Mouse (Mus musculus): ENCODE measurements around the gene Ccdc162.

Gene Ccdc162

GRCm38 (mm10) chr10:41716029-41716897 is at the start of gene Ccdc162:
Gene Ccdc162, minus strand, starts transcription at chr10:41716634.
- DNase-seq (ENCODE audit: low spot score) = no peak

GRCm38 (mm10) chr10:41765586-41765985 is 49.2 kb upstream of the Ccdc162 start:
- no peak for DNase-seq (ENCODE audit: low spot score)

- no peak for DNase-seq (ENCODE audit: low spot score)
Observed at GRCm38 (mm10) chr10:41763741-41764385, 47.4 kb upstream of the Ccdc162 start.

- no peak for DNase-seq (ENCODE audit: low spot score)
Observed at GRCm38 (mm10) chr10:41760866-41761265, 44.4 kb upstream of the Ccdc162 start.

GRCm38 (mm10) chr10:41758041-41758440 is 41.6 kb upstream of the Ccdc162 start:
- DNase-seq (ENCODE audit: low spot score) = no peak

GRCm38 (mm10) chr10:41757226-41757625 is 40.8 kb upstream of the Ccdc162 start:
- no peak for DNase-seq (ENCODE audit: low spot score)

GRCm38 (mm10) chr10:41751867-41752480 is 35.5 kb upstream of the Ccdc162 start:
- DNase-seq (ENCODE audit: low spot score) = no peak

DNA sequence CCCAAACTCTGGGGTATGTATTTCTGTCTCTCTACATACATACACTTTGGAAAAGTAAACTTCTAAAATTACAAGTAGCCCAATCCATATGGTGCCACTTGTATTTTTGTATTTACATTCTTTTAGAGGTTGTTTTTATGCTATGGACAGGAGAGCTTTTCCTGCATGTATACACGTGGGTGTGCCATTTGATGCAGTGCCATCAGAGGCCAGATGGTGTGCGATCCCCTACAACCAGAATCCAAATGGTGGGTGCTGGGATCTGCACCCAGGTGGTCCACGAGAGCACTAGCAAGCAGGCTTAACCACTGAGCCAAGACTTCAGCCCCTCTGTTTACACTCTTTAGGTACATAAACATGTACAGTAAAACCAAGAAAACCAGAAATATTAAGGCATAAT is 32.9 kb upstream of the Ccdc162 start:
- no peak for DNase-seq (ENCODE audit: low spot score)

DNA sequence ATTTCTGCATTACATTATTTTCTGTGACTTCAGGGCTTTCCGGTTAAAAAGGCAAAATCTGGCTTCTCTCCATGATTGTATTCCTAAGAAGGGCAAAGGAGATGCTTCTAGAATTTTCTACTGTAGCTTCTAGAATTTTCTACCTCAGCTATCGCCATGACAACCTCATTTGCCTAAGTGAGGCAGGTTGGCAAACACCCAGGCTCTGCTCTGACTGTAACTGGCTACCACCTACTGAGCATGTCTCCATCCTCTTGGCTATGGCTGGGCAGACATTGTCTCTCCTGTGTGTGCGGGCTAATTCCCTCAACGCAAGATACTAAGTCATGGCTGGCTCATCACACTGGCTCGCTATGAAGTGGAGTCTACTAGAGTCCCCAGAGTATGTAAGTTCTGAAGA is 30.1 kb upstream of the Ccdc162 start:
- DNase-seq (ENCODE audit: low spot score) = no peak

GRCm38 (mm10) chr10:41744006-41744405 is 27.6 kb upstream of the Ccdc162 start:
- no peak for DNase-seq (ENCODE audit: low spot score)

- no peak for DNase-seq (ENCODE audit: low spot score)
Observed at GRCm38 (mm10) chr10:41740221-41740620, 23.8 kb upstream of the Ccdc162 start.

DNA sequence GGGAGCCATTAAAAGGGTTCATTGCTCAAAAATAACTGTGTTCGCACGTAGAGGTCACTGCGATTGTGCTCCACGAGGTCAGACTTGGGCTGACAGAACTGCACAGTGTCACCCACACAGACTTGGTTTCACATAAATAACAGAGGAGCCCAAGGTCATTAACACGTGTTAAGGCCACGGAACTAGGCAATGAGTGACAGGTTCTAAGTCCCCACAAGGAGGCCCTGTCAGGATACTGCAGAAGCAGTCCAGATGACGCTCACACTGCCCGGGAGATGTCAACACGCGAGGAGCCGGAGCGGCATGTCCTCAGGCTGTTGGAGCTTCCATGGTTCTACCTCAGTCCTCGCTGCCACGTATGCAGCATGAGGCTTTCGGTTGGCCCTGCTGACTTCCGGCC is 20.8 kb upstream of the Ccdc162 start:
- DNase-seq (ENCODE audit: low spot score) = no peak

DNA sequence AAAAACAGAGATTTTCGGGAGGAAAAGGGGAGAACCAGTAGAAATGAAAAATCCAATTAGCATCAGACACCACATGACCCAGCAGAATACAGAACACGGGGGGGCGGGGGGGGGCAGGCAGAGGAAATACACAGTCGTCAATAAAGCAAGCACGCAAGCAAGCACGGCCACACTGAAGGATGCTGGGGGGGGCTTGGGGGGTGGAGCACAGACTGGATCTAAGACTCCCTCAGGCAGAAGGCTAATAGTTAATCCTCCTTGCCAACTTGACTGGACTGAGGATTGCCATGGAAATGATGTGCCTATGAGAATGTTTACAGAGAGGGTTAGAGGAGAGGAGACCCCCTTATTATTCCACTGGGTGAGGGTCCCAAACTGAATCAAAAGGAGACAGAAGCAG is 19.0 kb upstream of the Ccdc162 start:
- DNase-seq (ENCODE audit: low spot score) = no peak

GRCm38 (mm10) chr10:41733214-41733613 is 16.8 kb upstream of the Ccdc162 start:
- no peak for DNase-seq (ENCODE audit: low spot score)

DNA sequence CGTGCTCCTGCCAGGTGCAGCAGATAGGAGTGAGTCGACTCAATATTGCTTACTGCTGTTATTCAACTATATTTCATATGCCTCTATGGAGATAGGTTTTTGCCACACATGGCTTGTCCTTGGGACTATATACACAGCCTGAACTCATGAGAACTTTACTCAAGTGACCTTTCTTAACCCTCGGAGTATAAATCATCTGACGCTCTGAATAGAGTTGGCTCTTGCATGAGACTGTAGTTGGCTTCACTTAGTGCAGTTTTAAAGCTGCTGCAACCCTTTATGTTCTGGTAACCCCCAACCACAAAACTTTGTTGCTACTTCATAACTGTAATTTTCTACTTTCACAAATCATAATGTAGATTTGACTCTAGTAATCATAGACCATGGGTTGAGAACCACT is 15.5 kb upstream of the Ccdc162 start:
- no peak for DNase-seq (ENCODE audit: low spot score)

GRCm38 (mm10) chr10:41730746-41731145 is 14.3 kb upstream of the Ccdc162 start:
- no peak for DNase-seq (ENCODE audit: low spot score)

DNA sequence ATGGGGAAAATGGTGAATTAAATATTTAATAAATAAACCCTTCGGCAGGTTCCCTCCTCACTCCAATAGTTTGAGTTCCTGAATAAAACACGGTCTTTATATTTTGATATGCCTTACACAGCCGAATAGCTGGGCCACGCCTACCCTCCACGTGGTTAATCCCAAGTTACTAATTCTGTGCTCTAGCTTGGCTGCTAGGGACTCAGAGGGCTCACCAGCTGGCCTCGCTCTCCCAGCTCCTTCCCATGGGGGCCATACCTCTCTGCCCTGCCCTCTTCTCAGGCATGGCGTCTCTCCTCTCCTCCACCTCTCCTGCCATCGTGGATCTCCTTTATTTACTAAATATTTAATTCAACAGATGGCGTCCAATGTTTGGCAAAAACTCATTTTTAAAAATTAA is 9.8 kb upstream of the Ccdc162 start:
- DNase-seq (ENCODE audit: low spot score) = no peak

DNA sequence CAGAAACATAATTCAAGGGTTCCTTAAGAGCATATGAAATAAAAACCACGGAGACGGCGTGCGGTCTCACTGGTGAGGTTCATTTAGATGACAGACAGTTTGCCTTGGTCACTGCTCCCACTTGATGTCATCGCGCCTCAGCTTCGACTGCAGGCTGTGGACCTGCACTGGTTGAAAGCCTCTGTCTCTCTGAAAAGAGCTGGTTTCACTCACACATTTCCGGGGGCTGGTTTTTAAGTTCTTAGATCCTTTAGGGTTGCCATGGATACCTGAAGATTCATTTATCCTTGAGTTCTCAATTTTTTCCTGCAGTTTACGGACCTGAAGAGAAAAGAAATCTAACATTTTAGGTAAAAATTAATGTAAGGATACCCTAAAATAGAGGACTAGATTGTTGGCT is 3.2 kb upstream of the Ccdc162 start:
- no peak for DNase-seq (ENCODE audit: low spot score)

DNA sequence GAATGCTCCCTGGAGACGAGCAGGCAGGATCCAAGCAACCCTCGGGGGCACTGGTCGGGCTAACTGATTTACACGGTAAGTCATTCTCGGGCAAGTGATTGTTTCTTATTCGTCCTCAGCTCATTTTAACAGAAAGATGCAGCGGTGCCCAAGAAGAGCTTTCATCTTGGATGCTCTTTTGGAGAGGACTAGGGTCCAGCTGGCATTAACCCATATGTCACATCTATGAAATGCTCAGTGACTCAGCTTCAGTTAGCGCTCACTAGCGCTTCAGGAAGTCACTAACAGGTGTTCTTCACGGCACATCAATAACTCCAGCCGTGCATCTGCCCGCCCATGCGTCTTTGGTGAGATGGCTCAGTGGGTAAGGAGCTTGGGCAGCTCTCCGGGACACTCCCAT is 877 bp downstream of the Ccdc162 start:
- DNase-seq (ENCODE audit: low spot score) = no peak

GRCm38 (mm10) chr10:41711467-41711866 is 5.0 kb downstream of the Ccdc162 start:
- DNase-seq (ENCODE audit: low spot score) = no peak

GRCm38 (mm10) chr10:41710773-41711172 is 5.7 kb downstream of the Ccdc162 start:
- no peak for DNase-seq (ENCODE audit: low spot score)

- DNase-seq (ENCODE audit: low spot score) = no peak
Observed at GRCm38 (mm10) chr10:41709341-41709740, 7.1 kb downstream of the Ccdc162 start.

DNA sequence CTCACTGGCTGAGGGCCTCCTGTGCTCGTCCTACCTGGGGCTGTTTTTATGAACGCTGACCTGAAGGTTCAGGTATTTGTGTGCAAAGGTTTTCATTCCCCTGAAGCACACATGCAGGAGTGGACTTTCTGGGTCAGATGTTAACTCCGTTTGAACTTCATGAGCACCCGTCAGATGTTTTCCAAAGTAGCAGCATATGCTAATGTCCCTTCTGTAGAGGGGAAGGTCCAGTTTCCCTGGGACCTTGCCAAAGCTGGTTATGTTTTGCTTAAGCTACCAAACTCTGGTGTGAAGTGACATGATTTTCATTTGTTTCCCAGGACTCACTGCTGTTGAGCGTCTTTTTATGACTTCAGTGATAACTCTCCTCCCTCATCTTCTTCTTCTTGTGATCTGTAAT is 16.8 kb downstream of the Ccdc162 start:
- DNase-seq (ENCODE audit: low spot score) = no peak

Measured in spleen, adult 12 weeks (tissue).